In genomic region chr4:101439738-101440389, GRCm38 (mm10) we compare ENCODE assay signal across 8 mouse cellular contexts. TPM values are rescaled to one million over a fixed set of nuclear protein-coding genes. Genes with fewer than 3 reads are reported as not detected.
A peak's percentile ranks its signal among the peaks of the same experiment; 100 is the strongest.
DNase-seq lines count a peak whose midpoint lies in the region; ATAC-seq lines count a peak whose summit lies in the region.

No protein-coding gene starts in this region.

- H3K4me3 ChIP-seq in heart, embryonic 15.5 days, result 0 out of 2 replicates have a peak overlapping the region, but pooled peaks have one; percentile 7
- no peak overlapping the region for H3K4me3 ChIP-seq in liver, embryonic 16.5 days (ENCODE audit: low read depth, low read length)

- H3K27ac ChIP-seq in heart, embryonic 15.5 days, result peak overlapping the region; percentile 92
- no peak overlapping the region for H3K27ac ChIP-seq in liver, embryonic 16.5 days (ENCODE audit: low read length)

- peaks cover 70% of the 10 kb centered on the region for H3K4me1 ChIP-seq in heart, embryonic 15.5 days (replicated peaks)
- H3K4me1 ChIP-seq in liver, embryonic 16.5 days (ENCODE audit: control insufficient read depth, low read depth, low read length), result no peaks in the 10 kb centered on the region

- H3K9ac ChIP-seq in heart, embryonic 15.5 days, result no peak overlapping the region
- H3K9ac ChIP-seq in liver, embryonic 16.5 days (ENCODE audit: low read depth, low read length), result no peak overlapping the region

- peak overlapping the region; percentile 52 for H3K4me2 ChIP-seq in heart, embryonic 15.5 days
- H3K4me2 ChIP-seq in liver, embryonic 16.5 days (ENCODE audit: low read depth, low read length), result no peak overlapping the region

- ATAC-seq in heart, embryonic 15.5 days (replicated peaks; ENCODE audit: insufficient number of reproducible peaks, insufficient read depth, low FRiP score, low read depth), result peak; percentile 81
- 0 out of 2 replicates have a peak, but pooled peaks have one; percentile 35 for ATAC-seq in liver, embryonic 16.5 days (ENCODE audit: low read depth)

- peak; percentile 81 for DNase-seq in ovary, adult 18-20 months (ENCODE audit: low spot score)
- DNase-seq in ovary, postnatal 10 days (ENCODE audit: low spot score), result no peak
- peak; percentile 77 for DNase-seq in cerebellum, adult 9-10 months
- DNase-seq in testis, postnatal 14 days (ENCODE audit: low spot score), result peak; percentile 70
- DNase-seq in left cerebral cortex, adult 8-10 months (ENCODE audit: low spot score in 2 of 2), result no peak
- no peak for DNase-seq in urinary bladder, adult 18-20 months (ENCODE audit: low spot score in 2 of 2)

- no peaks in the 10 kb centered on the region for H3K9me3 ChIP-seq in heart, embryonic 15.5 days (replicated peaks)
- H3K9me3 ChIP-seq in liver, embryonic 16.5 days (replicated peaks; ENCODE audit: control insufficient read depth, low read length), result no peaks in the 10 kb centered on the region

- H3K27me3 ChIP-seq in heart, embryonic 15.5 days, result no peaks in the 10 kb centered on the region
- no peaks in the 10 kb centered on the region for H3K27me3 ChIP-seq in liver, embryonic 16.5 days (ENCODE audit: control insufficient read depth, insufficient read depth, low read depth, low read length)

- 7% methylated on average over 13 of the region's 13 CpGs for WGBS in heart, embryonic 15.5 days
- 36% methylated on average over 13 of the region's 13 CpGs for WGBS in liver, embryonic 16.5 days (ENCODE audit: insufficient replicate concordance)

- no peaks in the 10 kb centered on the region for H3K36me3 ChIP-seq in heart, embryonic 15.5 days
- H3K36me3 ChIP-seq in liver, embryonic 16.5 days (ENCODE audit: control insufficient read depth, insufficient read depth), result no peaks in the 10 kb centered on the region

RNA-seq across cellular contexts. Expression of gene Ak4, which starts 20.8 kb away (rescaled TPM):
- 19.7 and 21.3 TPM in 2 replicates for polyA plus RNA-seq in heart, embryonic 15.5 days (2015; fragmentation: Nextera tagmentation; extraction: Ambion mirVana)
- polyA plus RNA-seq in liver, embryonic 16.5 days (2015; fragmentation: Nextera tagmentation; extraction: Ambion mirVana), result 21.1 and 24.3 TPM in 2 replicates
- total RNA-seq in left cerebral cortex, adult 8-10 months (2022), result 10 to 100 TPM; 27.1 to 36.0 (median 33.1) TPM

RNA-seq across cellular contexts. Expression of gene Dnajc6, which starts 56.6 kb away (rescaled TPM):
- polyA plus RNA-seq in heart, embryonic 15.5 days (2015; fragmentation: Nextera tagmentation; extraction: Ambion mirVana), result 0.43 and 1.9 TPM in 2 replicates
- polyA plus RNA-seq in liver, embryonic 16.5 days (2015; fragmentation: Nextera tagmentation; extraction: Ambion mirVana), result 0.13 and 0.26 TPM in 2 replicates
- 100 to 1,000 TPM; 274 to 346 (median 317) TPM for total RNA-seq in left cerebral cortex, adult 8-10 months (2022)

Comparison
In these comparisons a context has a peak if more than half of its experiments do, and no peak if none do; other contexts are left out.
1. DNase-seq: peak in ovary, adult 18-20 months (single experiment), cerebellum, adult 9-10 months (single experiment) and testis, postnatal 14 days (single experiment); none in ovary, postnatal 10 days (single experiment), left cerebral cortex, adult 8-10 months (0 of 2) and urinary bladder, adult 18-20 months (0 of 2).